Mouse (Mus musculus): ENCODE results near the gene Gm10096.
"Not testable (repeated sequence)": the region's sequence is repeated elsewhere in the genome, so short reads cannot be mapped to it uniquely, and the experiment has no call there.

The Gm10096 gene

GRCm38 (mm10) chrX:28954602-28955001 lies at the start of gene Gm10096:
TSS of gene Gm10096 (minus strand) at chrX:28954702.
- not testable (repeated sequence) for DNase-seq (ENCODE audit: low spot score in 2 of 2)
